7 mouse cellular contexts compared by ENCODE assay signal in the genomic region with DNA sequence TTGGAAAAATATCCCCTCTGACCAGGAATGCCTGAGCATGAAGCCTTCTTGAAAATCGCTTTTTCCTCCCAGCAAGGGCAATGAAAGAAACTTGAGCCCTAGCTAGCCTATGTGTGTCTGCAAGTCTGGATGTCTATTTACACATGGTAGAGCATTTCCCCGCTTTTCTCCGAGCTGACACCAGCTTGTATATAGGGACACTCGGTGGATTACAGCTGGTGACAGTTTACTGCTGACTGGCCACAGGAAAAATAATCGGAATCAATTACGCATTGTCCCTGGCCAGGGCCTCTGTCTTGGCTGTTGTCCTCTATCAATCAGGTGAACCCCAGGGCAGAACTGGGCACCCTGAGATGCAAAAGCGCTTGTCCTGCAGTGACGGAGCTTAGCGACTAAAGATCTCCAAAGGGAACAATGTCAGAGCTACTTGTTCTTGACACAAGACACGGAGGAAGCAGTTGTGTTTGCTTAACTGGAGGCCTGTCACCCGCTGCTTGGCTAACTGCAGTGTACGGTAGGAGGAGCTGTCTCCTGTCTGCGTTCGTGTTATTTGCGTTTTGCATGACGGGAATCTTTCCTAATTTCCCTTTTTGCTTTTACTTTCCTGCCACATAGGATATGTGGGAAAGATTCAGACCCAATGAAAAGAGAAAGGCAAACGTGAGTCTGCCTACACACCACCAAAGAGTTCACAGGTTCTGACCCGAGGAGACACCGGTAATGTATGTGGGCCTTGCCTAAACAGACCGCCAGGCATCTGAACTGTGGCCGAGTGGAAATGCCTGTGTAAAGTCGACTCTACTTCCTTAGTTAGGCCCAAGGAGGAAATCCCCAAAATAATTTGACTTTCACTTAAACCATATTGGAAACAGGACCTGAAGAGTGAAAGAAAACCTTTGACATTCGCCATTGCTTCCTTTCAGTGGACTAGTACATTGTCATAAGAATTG. TPM values are rescaled to one million over a fixed set of nuclear protein-coding genes. Genes with fewer than 3 reads are reported as not detected.
DNase-seq lines count a peak whose midpoint lies in the region; ATAC-seq and TF ChIP-seq lines count a peak whose summit lies in the region.

No protein-coding gene starts in this region.

- H3K9ac ChIP-seq in neural tube, embryonic 14.5 days (replicated peaks; ENCODE audit: low read depth, low read length) = no peak overlapping the region

- no peak for TF ChIP-seq POLR2A in brain, embryonic 14.5 days (IDR thresholded peaks at IDR 0.05; ENCODE audit: borderline replicate concordance, extremely low read depth, insufficient read depth, insufficient read length, poor library complexity, severe bottlenecking)
- no peak for TF ChIP-seq POLR2A in kidney, adult 2 months (IDR thresholded peaks at IDR 0.05; ENCODE audit: low read depth, low read length)
- 0 out of 2 replicates have a peak, but pooled peaks have one; percentile 30 for TF ChIP-seq POLR2A in lung, adult 2 months (IDR thresholded peaks at IDR 0.05; ENCODE audit: borderline replicate concordance, extremely low read depth, low read depth, low read length)

- peak; percentile 42 for DNase-seq in adrenal gland, adult 2 months
- peak; percentile 70 for DNase-seq in brain, embryonic 14.5 days (ENCODE audit: low read depth)
- DNase-seq in heart, adult 9 months (ENCODE audit: low spot score in 2 of 2) = peak; percentile 57 to 74
- peak; percentile 79 for DNase-seq in kidney, adult 2 months
- DNase-seq in lung, adult 2 months = peak; percentile 38
- no peak for DNase-seq in cerebellum, adult 11 months

- H3K27me3 ChIP-seq in kidney, adult 2 months (replicated peaks; ENCODE audit: control insufficient read depth, insufficient read depth, low read length) = no peaks in the 10 kb centered on the region
- H3K27me3 ChIP-seq in neural tube, embryonic 14.5 days (ENCODE audit: control insufficient read depth, insufficient read depth, low read length) = no peaks in the 10 kb centered on the region

- no peaks in the 10 kb centered on the region for H3K9me3 ChIP-seq in neural tube, embryonic 14.5 days (ENCODE audit: control insufficient read depth, low read length)

- TF ChIP-seq CTCF in brain, embryonic 14.5 days (IDR thresholded peaks at IDR 0.05; ENCODE audit: borderline replicate concordance, extremely low read depth, insufficient read depth, insufficient read length) = peak; percentile 36; the same call in 1 of the 2 replicates
- peak; percentile 79 for TF ChIP-seq CTCF in kidney, adult 2 months (conservative IDR thresholded peaks at IDR 0.05; ENCODE audit: insufficient read depth, insufficient read length, low read depth, low read length)
- peak; percentile 81 for TF ChIP-seq CTCF in lung, adult 2 months (IDR thresholded peaks at IDR 0.05; ENCODE audit: insufficient read depth, low read length)

- H3K27ac ChIP-seq in kidney, adult 2 months (ENCODE audit: insufficient read depth, low read depth, low read length) = peak overlapping the region; percentile 81
- no peak overlapping the region; the same call in 1 of the 2 replicates for H3K27ac ChIP-seq in neural tube, embryonic 14.5 days (ENCODE audit: low read depth, low read length)

- H3K4me3 ChIP-seq in kidney, adult 2 months (ENCODE audit: insufficient read depth, low read depth, low read length) = peak overlapping the region; percentile 48
- H3K4me3 ChIP-seq in lung, adult 2 months (replicated peaks; ENCODE audit: extremely low read depth, low read depth, low read length) = peak overlapping the region; percentile 15
- no peak overlapping the region for H3K4me3 ChIP-seq in neural tube, embryonic 14.5 days (ENCODE audit: low read depth, low read length)

- ATAC-seq in neural tube, embryonic 14.5 days (ENCODE audit: low read depth) = 0 out of 2 replicates have a peak, but pooled peaks have one; percentile 33

- WGBS in kidney, adult 2 months = 29% methylated on average over 23 of the region's 23 CpGs
- 17% methylated on average over 23 of the region's 23 CpGs for WGBS in lung, adult 2 months
- WGBS in neural tube, embryonic 14.5 days = 45% methylated on average over 23 of the region's 23 CpGs

- H3K4me2 ChIP-seq in neural tube, embryonic 14.5 days (ENCODE audit: low read depth, low read length) = no peak overlapping the region

- H3K36me3 ChIP-seq in kidney, adult 2 months (ENCODE audit: control insufficient read depth, insufficient read depth, low read length) = no peaks in the 10 kb centered on the region
- H3K36me3 ChIP-seq in neural tube, embryonic 14.5 days (ENCODE audit: control insufficient read depth, insufficient read depth, low read length) = no peaks in the 10 kb centered on the region

- H3K4me1 ChIP-seq in kidney, adult 2 months (ENCODE audit: control insufficient read depth, insufficient read depth, low read length) = peaks cover 5% of the 10 kb centered on the region; the same call in 1 of the 2 replicates
- H3K4me1 ChIP-seq in lung, adult 2 months (ENCODE audit: control insufficient read depth, insufficient read depth, low read length) = peaks cover 5% of the 10 kb centered on the region
- H3K4me1 ChIP-seq in neural tube, embryonic 14.5 days (ENCODE audit: control insufficient read depth, insufficient read depth, low read length) = peaks cover 17% of the 10 kb centered on the region

RNA-seq across cellular contexts. Expression of a gene that starts 25.7 kb away (rescaled TPM):
- not detected for total RNA-seq in adrenal gland, adult 2 months (2021)
- polyA plus RNA-seq in adrenal gland, adult 2 months (2012; rRNA removed) = not detected in 2 replicates
- polyA plus RNA-seq in brain, embryonic 14.5 days (2012; rRNA removed) = not detected in 2 replicates
- not detected in 2 replicates for polyA plus RNA-seq in kidney, adult 2 months (2012; rRNA removed)
- polyA plus RNA-seq in lung, adult 2 months (2012; rRNA removed) = not detected in 2 replicates
- 0.20 TPM in 1 of 2 replicates, not detected in the other for polyA plus RNA-seq in neural tube, embryonic 14.5 days (2014; fragmentation: Nextera tagmentation; extraction: Ambion mirVana)

RNA-seq across cellular contexts. Expression of a gene that starts 36.1 kb away (rescaled TPM):
- total RNA-seq in adrenal gland, adult 2 months (2021) = 10 to 100 TPM; 14.5 to 16.2 TPM
- polyA plus RNA-seq in adrenal gland, adult 2 months (2012; rRNA removed) = 6.5 and 12.6 TPM in 2 replicates
- 23.6 and 26.5 TPM in 2 replicates for polyA plus RNA-seq in brain, embryonic 14.5 days (2012; rRNA removed)
- polyA plus RNA-seq in kidney, adult 2 months (2012; rRNA removed) = 15.6 and 16.6 TPM in 2 replicates
- polyA plus RNA-seq in lung, adult 2 months (2012; rRNA removed) = 12.8 and 21.7 TPM in 2 replicates
- 32.8 and 35.4 TPM in 2 replicates for polyA plus RNA-seq in neural tube, embryonic 14.5 days (2014; fragmentation: Nextera tagmentation; extraction: Ambion mirVana)
